Mouse (Mus musculus): ENCODE results near the gene Gm10073.

GRCm38 (mm10) chr8:106603933-106604332, 30.7 kb upstream of the Gm10073 start:
- no peak for TF ChIP-seq CTCF (IDR thresholded peaks at IDR 0.05; ENCODE audit: borderline replicate concordance, extremely low read depth, insufficient read depth, insufficient read length)
- TF ChIP-seq POLR2A (IDR thresholded peaks at IDR 0.05; ENCODE audit: borderline replicate concordance, extremely low read depth, insufficient read depth, insufficient read length, poor library complexity, severe bottlenecking), result no peak

Data from brain, embryonic 14.5 days (tissue).